Mouse (Mus musculus) CH12F3 (cell line): ENCODE data around the gene Mpv17l.
"Not testable (repeated sequence)": the region's sequence is repeated elsewhere in the genome, so short reads cannot be mapped to it uniquely, and the experiment has no call there.

Experiments
- in situ Hi-C: fragments of 300-500 bp; cut with MboI; formaldehyde crosslinking; loops from 2 replicates; pipeline ENCODE4 v1.14.3; 2020; ENCODE audit warnings: low sequenced_read_pairs

Mpv17l gene

DNA sequence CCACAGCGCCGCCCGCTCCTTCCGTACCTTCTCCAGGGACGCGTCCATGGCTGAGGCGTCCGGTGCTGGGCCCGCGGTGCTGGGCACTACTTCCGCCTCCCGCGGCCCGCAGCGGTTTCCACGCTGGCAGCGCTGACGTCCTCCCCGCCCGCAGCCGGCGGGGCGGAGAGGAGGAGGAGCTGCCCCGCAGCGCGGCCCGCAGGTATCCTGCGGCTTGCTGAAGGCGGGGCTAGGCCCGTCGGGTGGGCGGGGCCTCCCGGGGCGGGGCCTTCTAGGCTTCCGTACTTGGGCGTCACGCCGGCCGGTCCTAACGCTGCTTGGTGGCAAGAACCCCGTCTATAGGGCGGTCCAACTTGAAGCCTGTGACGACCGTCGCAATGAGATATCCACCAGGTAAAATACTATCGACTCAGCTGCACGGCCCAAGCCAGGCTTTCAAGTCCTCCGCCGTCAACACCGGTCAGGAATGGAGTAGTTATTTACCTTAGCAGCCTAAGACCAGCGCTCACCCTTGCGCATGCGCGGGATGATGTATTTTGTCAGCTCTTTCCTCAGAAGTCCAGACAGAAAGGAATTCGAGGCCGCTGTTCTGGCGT, at the start of gene Mpv17l, which contains the start of gene Pdxdc1:
Gene Mpv17l (plus strand): TSS at position 274 of the 596 bp plus-strand sequence.
Gene Pdxdc1 (minus strand): TSS at position 244 of the 596 bp plus-strand sequence.
- in situ Hi-C loops, result no loop called here

DNA sequence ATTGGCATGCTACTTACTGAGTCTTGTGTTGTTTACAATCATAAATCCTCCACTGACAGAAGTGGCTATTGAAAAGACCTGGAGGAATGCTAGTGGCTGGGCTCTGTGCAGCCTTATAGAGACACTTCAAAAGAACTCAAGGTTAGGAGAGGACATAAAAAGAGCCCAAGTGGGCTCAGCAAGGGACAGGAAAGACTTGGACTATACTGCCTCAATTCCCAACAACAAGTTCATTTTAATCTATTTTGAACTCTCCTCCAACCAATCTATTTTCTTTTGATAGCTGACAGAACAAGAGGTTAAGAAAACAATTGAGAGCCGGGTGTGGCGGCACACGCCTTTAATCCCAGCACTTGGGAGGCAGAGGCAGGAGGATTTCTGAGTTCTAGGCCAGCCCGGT, 49.1 kb upstream of the Mpv17l start:
- in situ Hi-C loops, result no loop called here

DNA sequence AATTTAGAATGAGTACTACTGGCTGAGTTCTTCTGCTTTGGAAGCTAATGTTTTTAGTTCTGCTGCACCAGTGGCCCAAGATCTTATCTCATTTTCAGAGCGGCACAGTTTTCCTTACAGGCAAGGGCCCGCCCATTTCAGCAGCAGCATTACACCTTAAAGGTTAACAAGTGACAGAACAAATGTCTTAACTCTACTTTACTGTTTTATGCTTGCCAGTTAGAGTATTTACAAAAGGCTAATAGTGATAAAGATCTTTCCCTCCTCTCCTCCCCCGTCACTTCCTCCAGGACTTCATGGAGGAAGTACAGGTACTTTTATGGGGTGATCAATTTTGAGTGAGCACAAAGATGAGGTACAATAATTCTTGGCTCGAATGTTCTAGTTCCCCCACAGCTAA, 36.9 kb upstream of the Mpv17l start:
- in situ Hi-C loops, result no loop called here

GRCm38 (mm10) chr16:13866616-13867015, 36.3 kb upstream of the Mpv17l start:
- in situ Hi-C loops, result no loop called here

GRCm38 (mm10) chr16:13867406-13867805, 35.6 kb upstream of the Mpv17l start:
- in situ Hi-C loops, result not testable (repeated sequence)

DNA sequence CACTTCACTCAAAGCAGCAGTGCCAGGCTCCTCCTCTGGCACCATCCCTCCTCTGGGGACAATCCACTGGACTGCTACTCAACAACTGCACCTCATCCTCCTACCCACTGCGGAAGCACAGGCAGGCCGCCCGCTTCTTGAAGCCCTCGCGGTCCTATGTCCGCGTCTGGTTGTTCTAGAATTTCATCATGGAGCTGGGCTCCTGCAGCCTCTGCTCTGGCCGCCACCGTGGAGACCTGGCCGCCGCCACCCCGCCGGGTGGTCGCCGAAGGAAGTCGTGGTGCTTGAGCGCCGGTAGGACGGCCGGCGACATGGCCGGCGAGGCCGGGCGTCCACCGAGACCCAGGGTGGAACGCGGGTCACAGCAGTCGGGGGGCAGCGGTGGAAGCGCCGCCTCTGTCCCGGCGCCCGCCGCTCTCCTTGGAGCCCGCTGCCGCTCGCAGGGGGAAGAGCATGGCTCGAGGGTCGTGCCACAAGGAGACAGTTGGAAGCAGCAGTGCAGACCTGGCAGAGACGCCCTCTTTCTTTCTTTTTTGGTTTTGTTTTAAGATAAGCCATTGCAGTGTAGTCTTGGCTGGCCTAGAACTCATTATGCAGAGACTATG, 34.9 kb upstream of the Mpv17l start:
- in situ Hi-C loops, result no loop called here

DNA sequence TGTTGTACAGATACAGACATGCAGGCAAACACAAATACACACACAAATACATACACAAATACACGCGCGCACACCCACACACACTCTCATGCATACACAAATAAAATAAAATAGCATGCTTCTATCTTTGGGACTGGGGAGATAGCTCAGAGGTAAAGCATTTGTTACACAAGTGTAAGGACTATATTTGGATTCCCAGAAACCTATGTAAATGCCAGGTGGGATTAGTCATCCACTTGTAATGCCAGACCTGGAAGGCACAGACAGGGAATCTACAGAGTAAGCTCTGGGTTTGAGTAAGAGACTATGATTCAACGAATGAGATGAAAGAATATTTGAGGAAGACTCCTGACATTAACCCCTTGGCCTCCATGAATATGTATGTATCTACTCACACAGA, 27.5 kb upstream of the Mpv17l start:
- in situ Hi-C loops, result no loop called here

DNA sequence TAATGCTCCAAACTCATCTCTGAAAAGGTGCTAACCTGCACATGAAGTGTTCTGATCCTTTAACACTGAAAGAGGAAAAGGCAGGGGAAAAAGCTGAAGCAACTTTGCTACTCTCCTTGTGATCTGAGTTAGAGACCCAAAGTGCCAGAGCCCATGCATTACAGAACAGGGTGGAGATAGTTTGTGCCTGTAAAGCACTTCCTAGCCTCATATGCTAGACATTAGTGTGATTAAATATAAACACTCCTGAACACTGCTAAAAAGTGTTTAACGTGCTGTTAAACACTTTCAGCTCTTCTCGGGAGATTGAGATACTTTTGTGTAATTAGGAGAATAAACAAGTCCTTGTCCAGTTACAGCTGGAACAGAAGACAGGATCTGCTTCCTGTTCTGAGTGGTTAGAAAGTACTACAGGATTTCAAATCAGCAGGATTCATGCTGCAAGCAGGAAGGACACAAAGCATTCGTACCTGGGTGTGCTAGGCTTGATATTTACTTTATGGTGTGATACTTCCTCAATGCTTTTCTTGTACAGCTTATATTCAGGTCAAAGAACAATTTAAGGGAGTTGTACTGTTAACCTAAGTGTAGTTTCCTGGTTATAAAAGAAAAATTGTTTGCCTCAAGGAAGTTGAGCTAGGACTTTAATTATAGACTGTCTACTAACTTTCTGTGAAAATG, 19.7 kb upstream of the Mpv17l start:
- in situ Hi-C loops, result no loop called here

DNA sequence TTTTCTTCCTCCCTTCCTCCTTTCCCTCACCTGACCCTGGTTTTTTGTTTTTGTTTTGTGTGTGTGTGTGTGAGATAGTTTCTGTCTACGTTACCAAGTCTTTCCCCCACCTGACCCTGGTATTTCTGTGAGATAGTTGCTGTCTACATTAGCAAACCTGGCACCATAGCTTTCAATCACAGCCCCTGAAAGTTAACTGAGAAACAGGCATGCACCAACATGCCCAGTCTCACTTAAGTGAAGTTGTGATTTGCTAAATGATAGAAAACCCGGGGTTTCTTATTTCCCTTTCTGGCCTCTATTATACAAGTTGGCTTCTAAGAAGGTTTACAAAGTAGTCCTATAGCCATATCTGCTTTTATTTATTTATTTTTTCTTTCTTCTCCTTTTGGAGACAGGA, 12.5 kb upstream of the Mpv17l start:
- in situ Hi-C loops, result no loop called here

DNA sequence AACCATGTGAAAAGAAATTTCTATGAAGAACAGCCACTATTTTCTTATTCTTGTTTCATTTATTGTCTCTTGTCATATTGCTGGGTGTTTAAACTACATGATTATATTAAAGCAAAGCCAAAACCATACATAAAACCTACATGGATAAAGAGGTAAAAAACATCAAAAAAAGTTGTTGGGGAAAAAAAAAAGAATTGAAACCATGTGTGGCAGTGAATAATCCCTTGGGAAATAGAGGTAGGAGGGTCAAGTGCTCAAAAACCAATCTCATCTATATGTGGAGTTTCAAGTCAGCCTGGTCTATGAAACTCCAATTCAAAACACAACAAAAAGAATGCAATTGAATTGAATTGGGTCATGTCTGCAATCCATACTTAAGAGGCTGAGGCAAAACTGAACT, 10.1 kb upstream of the Mpv17l start:
- in situ Hi-C loops, result no loop called here

DNA sequence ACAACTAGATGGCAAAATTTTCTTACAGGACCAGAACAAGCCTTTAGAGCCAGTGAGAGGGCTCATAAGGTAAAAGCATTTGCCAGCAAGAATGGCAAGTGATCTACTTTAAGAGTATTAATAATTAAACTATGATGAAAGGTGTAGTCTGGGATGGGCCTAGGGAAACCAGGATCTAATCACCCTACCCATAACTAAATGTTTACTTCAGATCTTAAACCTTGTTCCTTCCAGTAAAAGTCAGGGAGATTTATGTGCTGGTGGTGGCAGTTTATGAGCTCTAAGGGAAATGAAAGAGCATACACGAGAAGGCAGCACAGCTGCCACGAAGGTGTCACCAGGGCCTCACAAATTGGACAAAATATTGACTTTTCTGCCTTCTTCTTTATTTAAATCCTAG, 8.9 kb upstream of the Mpv17l start:
- in situ Hi-C loops, result no loop called here

GRCm38 (mm10) chr16:13895740-13896139, 7.2 kb upstream of the Mpv17l start:
- in situ Hi-C loops, result no loop called here

GRCm38 (mm10) chr16:13896357-13896756, 6.6 kb upstream of the Mpv17l start:
- in situ Hi-C loops, result no loop called here

DNA sequence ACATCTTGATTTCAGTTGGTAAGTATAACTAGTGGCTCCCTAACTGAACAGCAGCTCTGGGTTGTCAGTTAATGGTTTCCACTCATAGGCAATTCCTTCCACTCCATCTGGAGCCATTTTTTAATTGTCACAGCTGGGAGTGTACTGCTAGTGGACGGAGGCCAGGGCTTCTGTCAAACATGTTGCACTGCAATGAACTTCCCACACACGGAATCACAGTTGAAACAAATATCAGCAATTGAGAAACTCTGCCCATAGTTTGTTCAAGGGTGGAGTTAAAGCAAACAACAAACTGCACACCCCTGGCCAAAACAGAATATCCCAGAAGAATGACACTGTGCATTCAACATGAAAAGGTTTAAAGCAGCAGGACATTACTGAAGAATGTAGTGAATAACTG, 4.0 kb upstream of the Mpv17l start:
- in situ Hi-C loops, result no loop called here

DNA sequence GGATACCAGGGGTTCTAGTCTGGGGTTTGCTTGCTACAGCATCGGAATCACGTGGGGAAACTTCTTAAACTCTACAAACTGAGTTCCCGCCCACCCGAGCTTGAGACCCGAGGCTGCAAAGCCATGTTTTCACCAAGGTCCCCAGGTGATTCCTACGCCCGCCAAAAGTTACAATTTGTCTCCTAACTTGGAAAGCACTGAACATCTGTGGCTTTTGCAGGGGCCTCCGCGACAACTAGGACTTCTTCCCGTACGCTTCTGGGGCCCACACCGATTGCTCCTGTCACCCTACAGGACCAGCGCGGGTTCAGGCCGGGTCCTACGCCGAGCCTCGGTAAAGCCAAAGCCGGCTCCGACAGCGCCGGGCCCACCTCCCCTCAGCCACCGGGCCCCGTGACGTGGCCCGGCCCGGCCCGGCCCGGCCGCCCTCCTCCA, 547 bp upstream of the Mpv17l start:
- in situ Hi-C loops, result no loop called here

DNA sequence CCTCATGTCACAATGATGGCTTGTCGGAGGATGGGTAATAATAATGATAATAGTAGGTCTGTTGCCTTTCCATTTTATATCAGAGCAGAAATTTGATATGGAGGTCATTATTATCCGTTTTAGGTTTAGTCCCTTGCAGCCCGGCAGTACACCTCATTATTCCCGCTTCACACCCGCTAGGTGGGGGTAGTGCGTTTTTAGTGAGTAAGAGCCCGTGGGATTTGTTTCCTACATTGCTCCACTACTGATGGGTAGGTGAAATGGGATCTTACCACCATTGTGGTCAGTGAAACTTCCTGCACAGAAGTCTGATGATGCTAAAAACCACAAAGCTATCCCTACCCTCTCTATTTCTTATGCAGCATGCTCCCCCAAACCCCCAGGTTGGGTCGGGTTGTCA, 527 bp downstream of the Mpv17l start:
- in situ Hi-C loops, result no loop called here

DNA sequence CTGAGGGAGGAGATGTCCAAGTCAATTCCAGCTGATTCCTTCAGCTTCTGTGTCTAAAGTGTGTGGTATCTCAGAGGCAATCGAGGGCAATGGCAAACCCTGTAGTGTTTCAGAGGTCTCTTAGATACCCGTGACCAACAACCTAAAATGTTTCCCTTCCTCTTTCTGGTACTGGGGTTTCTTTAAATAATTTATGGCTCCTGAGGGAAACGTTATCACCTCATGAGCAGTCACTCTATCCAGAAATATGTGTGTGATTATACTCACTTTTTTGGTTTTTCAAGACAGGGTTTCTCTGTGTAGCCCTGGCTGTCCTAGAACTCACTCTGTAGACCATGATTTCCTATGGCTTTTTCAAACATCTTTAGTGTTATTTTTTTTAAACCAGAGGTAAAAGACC, 4.3 kb downstream of the Mpv17l start:
- in situ Hi-C loops, result no loop called here

- in situ Hi-C loops, result no loop called here
Measured at GRCm38 (mm10) chr16:13920093-13920492, 17.1 kb downstream of the Mpv17l start.

GRCm38 (mm10) chr16:13921063-13921462, 18.1 kb downstream of the Mpv17l start:
- in situ Hi-C loops, result no loop called here

DNA sequence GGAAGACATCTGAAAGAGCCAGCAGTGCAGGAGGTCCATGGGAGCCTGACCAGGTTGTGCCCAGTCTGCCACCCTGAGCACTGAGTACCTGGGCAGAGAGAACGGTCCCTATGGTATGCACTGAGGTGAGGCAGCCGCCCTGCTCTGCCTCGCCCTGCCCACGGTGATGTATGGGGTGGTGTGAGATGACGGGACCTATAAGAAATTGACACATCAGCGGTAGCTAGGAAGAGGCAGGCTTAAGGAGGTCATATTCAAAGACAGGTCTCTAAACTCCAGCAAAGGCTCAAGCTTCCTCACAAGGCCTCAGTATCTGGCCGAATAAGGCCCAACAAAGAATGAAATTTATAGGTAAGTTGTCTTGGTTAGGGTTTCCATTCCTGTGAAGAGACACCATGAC, 18.8 kb downstream of the Mpv17l start:
- in situ Hi-C loops, result no loop called here

DNA sequence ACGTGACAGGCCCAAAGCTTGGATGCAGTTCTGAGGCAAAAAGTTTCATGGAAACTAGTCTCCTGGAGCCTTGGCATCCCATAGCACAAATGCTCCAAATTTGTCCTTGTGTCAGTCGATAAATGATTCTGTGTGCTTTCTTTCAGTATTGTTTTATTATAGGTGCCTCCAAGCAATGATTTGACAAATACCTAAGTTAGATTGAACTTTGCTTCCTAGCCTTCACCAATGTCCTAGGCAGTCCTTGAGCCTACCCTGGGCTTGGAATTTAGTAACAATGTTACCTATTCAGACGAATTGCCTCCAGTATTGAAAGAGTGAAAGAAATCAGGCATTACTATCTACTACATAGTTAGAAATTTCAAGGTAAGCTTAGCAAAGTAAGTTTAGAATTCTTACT, 19.5 kb downstream of the Mpv17l start:
- in situ Hi-C loops, result not testable (repeated sequence)

DNA sequence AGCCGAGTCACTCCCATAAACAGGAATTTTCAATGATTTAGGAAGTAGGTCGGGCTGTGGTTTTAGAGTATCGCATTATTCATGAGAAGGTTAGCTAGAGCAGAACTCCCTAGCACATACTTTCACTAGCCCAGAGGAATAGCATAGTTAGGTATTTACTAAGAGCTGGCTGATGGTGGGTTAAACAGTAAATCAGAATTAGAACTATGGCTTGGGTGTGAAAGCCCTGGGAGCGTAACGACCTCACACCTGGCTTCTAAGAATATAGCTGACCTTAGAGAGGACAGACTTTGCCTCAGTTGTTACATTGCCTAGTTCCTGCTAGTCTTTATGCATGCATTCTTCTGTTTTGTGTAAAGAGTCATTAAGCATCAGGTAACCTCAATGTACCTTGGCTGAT, 20.0 kb downstream of the Mpv17l start:
- in situ Hi-C loops, result not testable (repeated sequence)
